8 mouse cellular contexts compared by ENCODE assay signal in the genomic region with DNA sequence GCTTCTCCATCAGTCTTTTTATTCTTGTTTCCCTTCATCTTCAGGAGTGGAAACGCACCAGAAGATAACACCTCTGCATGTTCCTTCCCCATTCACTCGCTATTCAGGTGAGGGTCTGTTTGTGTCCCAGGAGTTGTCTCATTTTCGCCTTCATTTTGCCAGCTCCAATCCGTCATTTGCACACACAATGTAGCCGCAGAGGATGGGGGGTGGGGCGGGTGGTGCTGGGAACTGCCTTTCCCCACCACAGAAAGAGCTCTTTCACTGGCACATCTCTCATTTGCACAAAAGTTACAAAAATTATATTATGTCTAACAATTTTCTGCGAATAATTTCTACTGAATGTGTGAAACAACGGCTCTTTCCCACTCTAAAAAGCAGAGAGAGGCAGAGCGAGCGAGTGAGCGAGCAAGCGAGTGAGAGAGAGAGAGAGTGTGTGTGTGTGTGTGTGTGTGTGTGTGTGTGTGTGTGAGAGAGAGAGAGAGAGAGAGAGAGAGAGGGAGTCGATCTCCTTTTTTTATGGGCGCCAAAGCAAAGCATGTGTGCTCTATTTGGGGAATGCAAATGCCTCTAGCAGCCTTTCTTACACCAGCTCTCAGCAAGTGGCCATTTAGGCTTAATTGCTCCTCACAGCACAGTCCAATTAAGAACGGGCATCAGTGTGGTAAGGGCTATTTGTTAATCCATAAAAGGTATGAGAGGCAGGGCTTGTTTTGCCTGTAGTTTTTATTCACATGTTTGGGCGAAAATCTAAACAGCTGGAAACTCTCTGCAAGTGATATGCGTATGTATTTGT.
DNase-seq lines count a peak whose midpoint lies in the region; TF ChIP-seq lines count a peak whose summit lies in the region.

No protein-coding gene starts in this region.

- intact Hi-C loops in left cerebral cortex, postnatal 4 days (cut with DNase I) = no loop called here

- DNase-seq in cerebellum, postnatal 14 days = peak; percentile 20 to 26
- no peak for DNase-seq in cerebellum, adult 9-11 months
- DNase-seq in left cerebral cortex, postnatal 4 days = peak; percentile 18
- no peak for DNase-seq in left cerebral cortex, adult 11 months (ENCODE audit: low spot score)
- DNase-seq in layer of hippocampus, postnatal 10 days (ENCODE audit: low spot score in 2 of 2) = peak; percentile 12 to 20
- no peak for DNase-seq in ovary, postnatal 14 days (ENCODE audit: low spot score)
- DNase-seq in frontal cortex, postnatal 25 days (ENCODE audit: low spot score in 2 of 2) = no peak

- H3K27ac ChIP-seq in olfactory bulb, adult 2 months (ENCODE audit: insufficient read depth, low read depth, low read length) = no peak overlapping the region

- no peak for TF ChIP-seq POLR2A in olfactory bulb, adult 2 months (IDR thresholded peaks at IDR 0.05; ENCODE audit: insufficient read depth, low read depth, low read length)

- 25% methylated on average over 17 of the region's 17 CpGs for WGBS in olfactory bulb, adult 2 months

- peaks cover 7% of the 10 kb centered on the region for H3K4me1 ChIP-seq in olfactory bulb, adult 2 months (ENCODE audit: control insufficient read depth, insufficient read depth, low read length)

- H3K4me3 ChIP-seq in olfactory bulb, adult 2 months (ENCODE audit: insufficient read depth, low read depth, low read length) = peak overlapping the region; percentile 26

- no peak for TF ChIP-seq CTCF in olfactory bulb, adult 2 months (IDR thresholded peaks at IDR 0.05; ENCODE audit: insufficient read depth, low read depth, low read length)

Comparison
In these comparisons a context has a peak if more than half of its experiments do, and no peak if none do; other contexts are left out.
1. DNase-seq: peak in cerebellum, postnatal 14 days (2 of 2), left cerebral cortex, postnatal 4 days (single experiment) and layer of hippocampus, postnatal 10 days (2 of 2); none in cerebellum, adult 9-11 months (single experiment), left cerebral cortex, adult 11 months (single experiment), ovary, postnatal 14 days (single experiment) and frontal cortex, postnatal 25 days (0 of 2).